Mouse (Mus musculus) G1E-ER4 (cell line): ENCODE measurements around the gene Hspbp1. TPM values are rescaled to one million over a fixed set of nuclear protein-coding genes. Genes with fewer than 3 reads are reported as not detected.

Experiments used
- GATA1 ChIP-seq: IDR thresholded peaks from one replicate; pipeline ENCODE4 v1.8.0; 2012; ENCODE audit warnings: low read length, inconsistent platforms
- polyA plus RNA-seq: library from polyadenylated mRNA; stranded (reverse); fragments of >175 nt; gene quantifications from 2 replicates; pipeline ENCODE4 v1.2.3, GENCODE M21; 2012

Gene Hspbp1
- polyA plus RNA-seq, 1 experiment, result 302 TPM

- TF ChIP-seq GATA1, result no peak
Observed at GRCm38 (mm10) chr7:4623544-4624189, 61.2 kb downstream of the Hspbp1 start.

- no peak for TF ChIP-seq GATA1
Observed at GRCm38 (mm10) chr7:4619979-4620378, 64.9 kb downstream of the Hspbp1 start.

- TF ChIP-seq GATA1, result no peak
Observed at GRCm38 (mm10) chr7:4613740-4614403, 71.0 kb downstream of the Hspbp1 start.

- no peak for TF ChIP-seq GATA1
Observed at GRCm38 (mm10) chr7:4612956-4613355, 71.9 kb downstream of the Hspbp1 start.

GRCm38 (mm10) chr7:4612386-4612785, 72.5 kb downstream of the Hspbp1 start:
- no peak for TF ChIP-seq GATA1

GRCm38 (mm10) chr7:4611921-4612341, 72.9 kb downstream of the Hspbp1 start:
- no peak for TF ChIP-seq GATA1

GRCm38 (mm10) chr7:4611511-4611910, 73.4 kb downstream of the Hspbp1 start:
- TF ChIP-seq GATA1, result no peak

Other genes with a start within 250 kb of the Hspbp1 start
- 7.2 and 8.9 TPM in 2 replicates for gene Rdh13, start 239.4 kb downstream of the Hspbp1 start, polyA plus RNA-seq
- gene Eps8l1, start 224.4 kb downstream of the Hspbp1 start, polyA plus RNA-seq, result not detected in 2 replicates
- 166 and 206 TPM in 2 replicates for gene Ppp1r12c, start 183.4 kb downstream of the Hspbp1 start, polyA plus RNA-seq
- gene Tnnt1, start 168.7 kb downstream of the Hspbp1 start, polyA plus RNA-seq, result 0.11 and 0.14 TPM in 2 replicates
- gene Tnni3, start 160.8 kb downstream of the Hspbp1 start, polyA plus RNA-seq, result 0.81 and 1.2 TPM in 2 replicates
- 0.03 TPM in 1 of 2 replicates, not detected in the other for gene Dnaaf3, start 152.6 kb downstream of the Hspbp1 start, polyA plus RNA-seq
- gene Syt5, start 137.5 kb downstream of the Hspbp1 start, polyA plus RNA-seq, result not detected in 2 replicates
- gene Ptprh, start 81.0 kb downstream of the Hspbp1 start, polyA plus RNA-seq, result not detected in 2 replicates
- gene Tmem86b, start 53.6 kb downstream of the Hspbp1 start, polyA plus RNA-seq, result 2.8 and 3.7 TPM in 2 replicates
- gene Ppp6r1, start 26.0 kb downstream of the Hspbp1 start, polyA plus RNA-seq, result 272 and 281 TPM in 2 replicates
- gene Brsk1, start 5.5 kb upstream of the Hspbp1 start, polyA plus RNA-seq, result not detected in 2 replicates
- 0.04 TPM in 1 of 2 replicates, not detected in the other for gene Tmem150b, start 40.2 kb upstream of the Hspbp1 start, polyA plus RNA-seq
- 474 and 610 TPM in 2 replicates for gene Kmt5c, start 55.0 kb upstream of the Hspbp1 start, polyA plus RNA-seq
- gene Cox6b2, start 68.0 kb upstream of the Hspbp1 start, polyA plus RNA-seq, result 125 and 159 TPM in 2 replicates
- gene Fam71e2, start 86.2 kb upstream of the Hspbp1 start, polyA plus RNA-seq, result not detected in 2 replicates
- 0.51 and 0.60 TPM in 2 replicates for gene Il11, start 97.8 kb upstream of the Hspbp1 start, polyA plus RNA-seq
- gene Tmem190, start 97.9 kb upstream of the Hspbp1 start, polyA plus RNA-seq, result 0.12 TPM in 1 of 2 replicates, not detected in the other
- gene Tmem238, start 104.6 kb upstream of the Hspbp1 start, polyA plus RNA-seq, result 128 and 187 TPM in 2 replicates
- 12,006 and 12,218 TPM in 2 replicates for gene Rpl28, start 107.8 kb upstream of the Hspbp1 start, polyA plus RNA-seq
- 434 and 528 TPM in 2 replicates for gene Ube2s, start 127.5 kb upstream of the Hspbp1 start, polyA plus RNA-seq
- not detected in 2 replicates for gene Shisa7, start 159.6 kb upstream of the Hspbp1 start, polyA plus RNA-seq
- 11.3 and 13.0 TPM in 2 replicates for gene Isoc2b, start 185.2 kb upstream of the Hspbp1 start, polyA plus RNA-seq
- gene Isoc2a, start 192.1 kb upstream of the Hspbp1 start, polyA plus RNA-seq, result 10.8 and 31.1 TPM in 2 replicates
- not detected in 2 replicates for gene Gm36210, start 221.4 kb upstream of the Hspbp1 start, polyA plus RNA-seq
- 57.2 and 60.0 TPM in 2 replicates for gene Zfp628, start 230.1 kb upstream of the Hspbp1 start, polyA plus RNA-seq
- gene Nat14, start 237.0 kb upstream of the Hspbp1 start, polyA plus RNA-seq, result 1.8 TPM in 2 replicates
- 0.05 TPM in 2 replicates for gene Ssc5d, start 240.7 kb upstream of the Hspbp1 start, polyA plus RNA-seq